Mouse (Mus musculus): ENCODE measurements around the gene Gm12830. TPM values are rescaled to one million over a fixed set of nuclear protein-coding genes. Genes with fewer than 3 reads are reported as not detected.

Gene Gm12830
- polyA plus RNA-seq, 1 experiment from 2014 or later: not detected

DNA sequence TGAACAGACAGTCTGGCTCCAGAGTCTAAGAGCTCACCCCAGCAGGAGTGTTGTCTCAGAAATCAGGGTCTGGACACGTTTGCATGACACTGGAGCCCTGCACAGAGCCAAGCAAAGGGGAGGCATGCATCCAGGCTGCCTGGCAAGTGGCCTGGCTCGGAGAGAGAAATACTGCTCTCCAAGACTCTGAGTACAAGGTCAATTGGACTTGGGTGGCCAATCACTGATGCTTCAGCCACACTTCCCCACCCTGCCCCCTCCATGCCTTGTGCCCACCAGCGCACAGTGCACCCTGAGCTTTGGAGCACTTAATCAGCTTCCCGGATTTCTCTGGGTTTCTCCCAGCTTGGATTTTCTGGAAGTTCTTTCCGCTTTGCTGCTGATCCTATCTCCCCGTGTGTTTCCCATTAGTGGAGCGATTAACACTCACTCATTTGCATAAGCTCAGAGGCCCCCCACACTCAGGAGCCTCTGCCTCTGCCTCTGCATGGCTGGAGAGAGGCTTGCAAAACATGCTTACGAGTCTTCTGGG, 55.0 kb downstream of the Gm12830 start:
- no peaks in the 10 kb centered on the region for H3K4me1 ChIP-seq (ENCODE audit: insufficient read depth)
- no peak overlapping the region for H3K4me3 ChIP-seq (ENCODE audit: low read depth, low read length)
- no peak overlapping the region for H3K9ac ChIP-seq
- H3K36me3 ChIP-seq (ENCODE audit: insufficient read depth): no peaks in the 10 kb centered on the region
- 29% methylated on average over 8 of the region's 8 CpGs for WGBS
- peak; percentile 13 for DNase-seq
- H3K27ac ChIP-seq (ENCODE audit: low read depth): no peak overlapping the region
- no peak for TF ChIP-seq CTCF (IDR thresholded peaks at IDR 0.05; ENCODE audit: low read depth)
- H3K4me2 ChIP-seq: no peak overlapping the region
- peak; percentile 66; the same call in 1 of the 2 replicates for ATAC-seq (ENCODE audit: insufficient read depth)
- H3K9me3 ChIP-seq (ENCODE audit: low read depth, low read length): no peaks in the 10 kb centered on the region
- H3K27me3 ChIP-seq (ENCODE audit: insufficient read depth, low read length): no peaks in the 10 kb centered on the region

- no peaks in the 10 kb centered on the region for H3K27me3 ChIP-seq (ENCODE audit: insufficient read depth, low read length)
- WGBS: 96% methylated on average over 1 of the region's 1 CpGs
- no peak overlapping the region for H3K9ac ChIP-seq
- DNase-seq (no peak), ATAC-seq (ENCODE audit: insufficient read depth) (no peak)
- no peak overlapping the region for H3K4me3 ChIP-seq (ENCODE audit: low read depth, low read length)
- H3K27ac ChIP-seq (ENCODE audit: low read depth): no peak overlapping the region
- H3K4me1 ChIP-seq (ENCODE audit: insufficient read depth): no peaks in the 10 kb centered on the region
- TF ChIP-seq CTCF (IDR thresholded peaks at IDR 0.05; ENCODE audit: low read depth): no peak
- no peak overlapping the region for H3K4me2 ChIP-seq
- H3K36me3 ChIP-seq (ENCODE audit: insufficient read depth): no peaks in the 10 kb centered on the region
- no peaks in the 10 kb centered on the region for H3K9me3 ChIP-seq (ENCODE audit: low read depth, low read length)
These were observed 60.7 kb downstream of the Gm12830 start for GRCm38 (mm10) chr4:114882232-114882631.

DNA sequence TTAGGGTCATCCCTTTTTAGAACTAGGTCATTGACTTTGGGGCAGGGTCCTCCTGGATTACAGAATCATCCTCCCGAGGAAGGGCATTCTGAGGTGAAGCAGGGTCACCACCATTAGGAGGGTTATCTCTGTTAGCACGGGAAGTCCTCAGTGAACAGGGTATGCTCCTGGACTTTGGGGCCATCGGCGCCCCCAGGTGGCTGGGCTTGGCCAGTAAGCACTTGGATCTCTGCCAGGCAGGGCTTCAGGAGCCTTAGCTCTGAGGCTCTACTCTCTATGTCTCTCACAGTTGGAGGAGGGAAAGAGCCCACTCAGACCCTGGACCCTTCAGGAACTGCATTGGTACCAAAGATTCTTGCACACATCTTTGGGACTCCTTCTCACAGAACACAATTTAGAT, 76.3 kb downstream of the Gm12830 start:
- TF ChIP-seq CTCF (IDR thresholded peaks at IDR 0.05; ENCODE audit: low read depth): peak; percentile 49
- Histone ChIP-seq H3K4me1 (ENCODE audit: insufficient read depth) (0 out of 2 replicates have a peak, but pooled peaks cover 3% of the 10 kb centered on the region), H3K27me3 (ENCODE audit: insufficient read depth, low read length) (peaks cover 50% of the 10 kb centered on the region), H3K27ac (ENCODE audit: low read depth) (no peak overlapping the region), H3K4me3 (ENCODE audit: low read depth, low read length) (no peak overlapping the region), H3K4me2 (no peak overlapping the region), H3K9me3 (ENCODE audit: low read depth, low read length) (no peaks in the 10 kb centered on the region), H3K36me3 (ENCODE audit: insufficient read depth) (no peaks in the 10 kb centered on the region), H3K9ac (no peak overlapping the region)
- 14% methylated on average over 4 of the region's 4 CpGs for WGBS
- ATAC-seq (ENCODE audit: insufficient read depth): peak; percentile 36; the same call in 1 of the 2 replicates
- DNase-seq: peak; percentile 55

- Histone ChIP-seq H3K9me3 (ENCODE audit: low read depth, low read length) (no peaks in the 10 kb centered on the region), H3K9ac (no peak overlapping the region), H3K4me1 (ENCODE audit: insufficient read depth) (0 out of 2 replicates have a peak, but pooled peaks cover 3% of the 10 kb centered on the region), H3K4me3 (ENCODE audit: low read depth, low read length) (no peak overlapping the region), H3K27ac (ENCODE audit: low read depth) (no peak overlapping the region), H3K36me3 (ENCODE audit: insufficient read depth) (no peaks in the 10 kb centered on the region), H3K4me2 (no peak overlapping the region), H3K27me3 (ENCODE audit: insufficient read depth, low read length) (peaks cover 70% of the 10 kb centered on the region)
- 29% methylated on average over 3 of the region's 3 CpGs for WGBS
- ATAC-seq (ENCODE audit: insufficient read depth) (no peak), DNase-seq (no peak)
- no peak for TF ChIP-seq CTCF (IDR thresholded peaks at IDR 0.05; ENCODE audit: low read depth)
These were observed 78.4 kb downstream of the Gm12830 start for GRCm38 (mm10) chr4:114899885-114900284.

- DNase-seq (no peak), ATAC-seq (ENCODE audit: insufficient read depth) (no peak)
- Histone ChIP-seq H3K9ac (no peak overlapping the region), H3K36me3 (ENCODE audit: insufficient read depth) (no peaks in the 10 kb centered on the region), H3K27me3 (ENCODE audit: insufficient read depth, low read length) (peaks cover 82% of the 10 kb centered on the region), H3K9me3 (ENCODE audit: low read depth, low read length) (no peaks in the 10 kb centered on the region), H3K4me1 (ENCODE audit: insufficient read depth) (0 out of 2 replicates have a peak, but pooled peaks cover 3% of the 10 kb centered on the region), H3K4me2 (no peak overlapping the region), H3K27ac (ENCODE audit: low read depth) (no peak overlapping the region), H3K4me3 (ENCODE audit: low read depth, low read length) (no peak overlapping the region)
- TF ChIP-seq CTCF (IDR thresholded peaks at IDR 0.05; ENCODE audit: low read depth): no peak
- 3% methylated on average over 33 of the region's 33 CpGs for WGBS
These were observed 79.5 kb downstream of the Gm12830 start for GRCm38 (mm10) chr4:114900866-114901642.

DNA sequence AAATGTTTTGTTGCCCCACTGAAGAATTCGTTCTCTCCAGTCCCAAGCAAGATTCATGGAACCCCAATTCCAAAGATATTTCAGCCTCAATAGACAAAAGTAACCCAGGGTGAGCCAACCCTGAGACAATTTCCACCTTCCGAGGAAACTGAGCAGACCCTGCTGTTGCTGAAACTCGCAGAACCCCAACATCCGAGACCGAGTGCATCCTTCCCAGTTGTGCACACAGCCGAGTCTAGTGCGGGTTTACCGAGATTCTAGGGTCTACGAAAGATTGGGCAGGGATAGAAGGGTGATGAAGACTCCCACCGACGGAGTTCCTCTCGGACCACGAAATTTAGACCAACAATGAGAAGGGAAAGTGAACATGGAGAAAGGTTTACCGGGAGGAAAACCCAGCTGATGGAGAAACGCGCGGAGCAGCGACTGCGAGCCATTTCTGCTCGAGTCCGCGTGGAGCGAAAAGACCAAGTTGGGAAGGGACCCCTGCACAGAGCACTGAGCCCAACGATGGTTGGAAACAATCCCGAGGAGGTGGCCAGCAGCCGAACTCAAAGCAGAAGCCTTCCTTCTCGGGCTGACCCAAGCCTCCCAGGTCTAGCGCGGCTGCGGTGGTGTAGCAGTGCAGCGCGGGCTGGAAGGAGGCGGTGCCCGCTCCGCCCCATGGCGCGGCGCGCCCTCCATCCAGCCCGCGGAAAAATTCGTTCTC, 80.3 kb downstream of the Gm12830 start:
- DNase-seq (peak; percentile 48), ATAC-seq (ENCODE audit: insufficient read depth) (0 out of 2 replicates have a peak, but pooled peaks have one; percentile 40)
- TF ChIP-seq CTCF (IDR thresholded peaks at IDR 0.05; ENCODE audit: low read depth): no peak
- Histone ChIP-seq H3K27ac (ENCODE audit: low read depth) (no peak overlapping the region), H3K9me3 (ENCODE audit: low read depth, low read length) (no peaks in the 10 kb centered on the region), H3K27me3 (ENCODE audit: insufficient read depth, low read length) (peaks cover 89% of the 10 kb centered on the region), H3K36me3 (ENCODE audit: insufficient read depth) (no peaks in the 10 kb centered on the region), H3K4me2 (peak overlapping the region; percentile 53), H3K4me1 (ENCODE audit: insufficient read depth) (0 out of 2 replicates have a peak, but pooled peaks cover 3% of the 10 kb centered on the region), H3K9ac (no peak overlapping the region), H3K4me3 (ENCODE audit: low read depth, low read length) (peak overlapping the region; percentile 27)
- under 1% methylated on average over 42 of the region's 42 CpGs for WGBS
